Mouse (Mus musculus) hindbrain, embryonic 10.5 days (tissue): ENCODE measurements at regions not wholly inside any gene's neighbourhood (a gene's known extent, or its start where the extent isn't known, plus 50 kb on each side); places are given as distances from the start of the nearest gene placed in this dataset.
"Not testable (repeated sequence)": the region's sequence is repeated elsewhere in the genome, so short reads cannot be mapped to it uniquely, and the experiment has no call there.

Source experiments
- DNase-seq: peaks from one replicate; pipeline ENCODE4 v3.0.0-alpha.2; 2017; ENCODE audit warnings: low spot score
- H3K27ac ChIP-seq: fragments of 300-500 bp; sonication (generic); 2 replicates; pipeline ENCODE4 v1.5.1; 2016; ENCODE audit warnings: mild to moderate bottlenecking, moderate library complexity
- H3K27me3 ChIP-seq: fragments of 300-500 bp; sonication (generic); 2 replicates; pipeline ENCODE4 v1.6.1; 2016; ENCODE audit warnings: mild to moderate bottlenecking; ENCODE audit not compliant: poor library complexity, insufficient read depth, severe bottlenecking
- H3K36me3 ChIP-seq: fragments of 300-500 bp; sonication (generic); 2 replicates; pipeline ENCODE4 v1.6.1; 2016; ENCODE audit warnings: mild to moderate bottlenecking, moderate library complexity
- H3K4me1 ChIP-seq: fragments of 300-500 bp; sonication (generic); replicated peaks from 2 replicates; pipeline ENCODE4 v1.6.1; 2016; ENCODE audit warnings: mild to moderate bottlenecking
- H3K4me3 ChIP-seq: fragments of 300-500 bp; sonication (generic); 2 replicates; pipeline ENCODE4 v1.5.1; 2016; ENCODE audit warnings: mild to moderate bottlenecking, moderate library complexity
- H3K9me3 ChIP-seq: fragments of 300-500 bp; sonication (generic); 2 replicates; pipeline ENCODE4 v1.6.1; 2016; ENCODE audit warnings: mild to moderate bottlenecking, moderate library complexity
- WGBS: fragments of 180-500 bp; shearing (Covaris S2); methylation state at CpG from one replicate; pipeline ENCODE4 v1.1.7; 2016; 5-methylcytosine and 5-hydroxymethylcytosine counted together

GRCm38 (mm10) chr12:113417521-113417920 is 71.8 kb upstream of the Adam6b start:
- 65% methylated on average over 1 of the region's 1 CpGs for WGBS

GRCm38 (mm10) chr12:113418731-113419402 is 70.4 kb upstream of the Adam6b start:
- 86% methylated on average over 5 of the region's 5 CpGs for WGBS
- no peak overlapping the region for H3K4me3 ChIP-seq

More at GRCm38 (mm10) chr12:113417521-113417920, 71.8 kb upstream of the Adam6b start:
- no peak for DNase-seq
- no peaks in the 10 kb centered on the region for H3K36me3 ChIP-seq
- H3K9me3 ChIP-seq: 0 out of 2 replicates have a peak, but pooled peaks cover 3% of the 10 kb centered on the region
- no peak overlapping the region for H3K4me3 ChIP-seq
- H3K27me3 ChIP-seq: no peaks in the 10 kb centered on the region
- H3K27ac ChIP-seq: no peak overlapping the region
- H3K4me1 ChIP-seq: no peaks in the 10 kb centered on the region

GRCm38 (mm10) chr12:113420721-113421305 is 68.5 kb upstream of the Adam6b start:
- no peak overlapping the region for H3K4me3 ChIP-seq
- H3K27me3 ChIP-seq: no peaks in the 10 kb centered on the region
- no peak overlapping the region for H3K27ac ChIP-seq
- WGBS: 82% methylated on average over 9 of the region's 9 CpGs
- H3K9me3 ChIP-seq: no peaks in the 10 kb centered on the region
- no peaks in the 10 kb centered on the region for H3K36me3 ChIP-seq
- no peak for DNase-seq
- H3K4me1 ChIP-seq: no peaks in the 10 kb centered on the region

More at GRCm38 (mm10) chr12:113418731-113419402, 70.4 kb upstream of the Adam6b start:
- DNase-seq: no peak
- Histone ChIP-seq H3K27me3 (no peaks in the 10 kb centered on the region), H3K36me3 (no peaks in the 10 kb centered on the region), H3K27ac (no peak overlapping the region), H3K4me1 (no peaks in the 10 kb centered on the region), H3K9me3 (0 out of 2 replicates have a peak, but pooled peaks cover under 1% of the 10 kb centered on the region)

- no peak for DNase-seq
- Histone ChIP-seq H3K4me3 (no peak overlapping the region), H3K36me3 (no peaks in the 10 kb centered on the region), H3K4me1 (no peaks in the 10 kb centered on the region), H3K9me3 (no peaks in the 10 kb centered on the region), H3K27me3 (no peaks in the 10 kb centered on the region), H3K27ac (no peak overlapping the region)
- 90% methylated on average over 16 of the region's 16 CpGs for WGBS
Observed at GRCm38 (mm10) chr12:113421716-113422595, 67.4 kb upstream of the Adam6b start.

GRCm38 (mm10) chr12:113422736-113423254 is 66.5 kb upstream of the Adam6b start:
- Histone ChIP-seq H3K27ac (no peak overlapping the region), H3K9me3 (no peaks in the 10 kb centered on the region), H3K27me3 (no peaks in the 10 kb centered on the region), H3K4me1 (no peaks in the 10 kb centered on the region), H3K36me3 (no peaks in the 10 kb centered on the region), H3K4me3 (no peak overlapping the region)
- DNase-seq: no peak
- WGBS: 87% methylated on average over 5 of the region's 5 CpGs

- 88% methylated on average over 6 of the region's 6 CpGs for WGBS
- H3K9me3 ChIP-seq: no peaks in the 10 kb centered on the region
- no peaks in the 10 kb centered on the region for H3K36me3 ChIP-seq
- no peak overlapping the region for H3K4me3 ChIP-seq
- no peaks in the 10 kb centered on the region for H3K27me3 ChIP-seq
- no peaks in the 10 kb centered on the region for H3K4me1 ChIP-seq
- H3K27ac ChIP-seq: no peak overlapping the region
- no peak for DNase-seq
Observed at GRCm38 (mm10) chr12:113423736-113424597, 65.3 kb upstream of the Adam6b start.

- DNase-seq: not testable (repeated sequence)
Observed at GRCm38 (mm10) chr12:113424598-113425208, 64.6 kb upstream of the Adam6b start.

GRCm38 (mm10) chr12:113425209-113426070 is 63.9 kb upstream of the Adam6b start:
- Histone ChIP-seq H3K27ac (no peak overlapping the region), H3K9me3 (peaks cover 8% of the 10 kb centered on the region; the same call in 1 of the 2 replicates), H3K36me3 (no peaks in the 10 kb centered on the region), H3K27me3 (no peaks in the 10 kb centered on the region), H3K4me3 (no peak overlapping the region), H3K4me1 (no peaks in the 10 kb centered on the region)
- 84% methylated on average over 8 of the region's 8 CpGs for WGBS
- no peak for DNase-seq

More at GRCm38 (mm10) chr12:113424598-113425208, 64.6 kb upstream of the Adam6b start:
- H3K27me3 ChIP-seq, H3K36me3 ChIP-seq, H3K27ac ChIP-seq, H3K4me1 ChIP-seq, H3K9me3 ChIP-seq, H3K4me3 ChIP-seq: not testable (repeated sequence)

- WGBS: 85% methylated on average over 4 of the region's 4 CpGs
- DNase-seq: no peak
Observed at GRCm38 (mm10) chr12:113426636-113427035, 62.7 kb upstream of the Adam6b start.

GRCm38 (mm10) chr12:113427339-113427738 is 62.0 kb upstream of the Adam6b start:
- no peak for DNase-seq
- peaks cover 9% of the 10 kb centered on the region; the same call in 1 of the 2 replicates for H3K9me3 ChIP-seq
- 81% methylated on average over 4 of the region's 4 CpGs for WGBS
- no peaks in the 10 kb centered on the region for H3K36me3 ChIP-seq
- H3K4me3 ChIP-seq: no peak overlapping the region
- H3K27me3 ChIP-seq: no peaks in the 10 kb centered on the region
- H3K27ac ChIP-seq: no peak overlapping the region
- H3K4me1 ChIP-seq: no peaks in the 10 kb centered on the region

More at GRCm38 (mm10) chr12:113426636-113427035, 62.7 kb upstream of the Adam6b start:
- no peaks in the 10 kb centered on the region for H3K4me1 ChIP-seq
- H3K4me3 ChIP-seq: no peak overlapping the region
- no peak overlapping the region for H3K27ac ChIP-seq
- H3K9me3 ChIP-seq: peaks cover 8% of the 10 kb centered on the region; the same call in 1 of the 2 replicates
- H3K27me3 ChIP-seq: no peaks in the 10 kb centered on the region
- H3K36me3 ChIP-seq: no peaks in the 10 kb centered on the region

- Histone ChIP-seq H3K27me3 (no peaks in the 10 kb centered on the region), H3K4me1 (no peaks in the 10 kb centered on the region), H3K27ac (no peak overlapping the region), H3K4me3 (no peak overlapping the region), H3K36me3 (no peaks in the 10 kb centered on the region), H3K9me3 (peaks cover 11% of the 10 kb centered on the region; the same call in 1 of the 2 replicates)
- DNase-seq: no peak
- WGBS: 82% methylated on average over 3 of the region's 3 CpGs
Observed at GRCm38 (mm10) chr12:113428461-113428860, 60.9 kb upstream of the Adam6b start.
